Mouse (Mus musculus): ENCODE data around the gene Klf7.
A peak's percentile ranks its signal among the peaks of the same experiment; 100 is the strongest.

The Klf7 gene

DNA sequence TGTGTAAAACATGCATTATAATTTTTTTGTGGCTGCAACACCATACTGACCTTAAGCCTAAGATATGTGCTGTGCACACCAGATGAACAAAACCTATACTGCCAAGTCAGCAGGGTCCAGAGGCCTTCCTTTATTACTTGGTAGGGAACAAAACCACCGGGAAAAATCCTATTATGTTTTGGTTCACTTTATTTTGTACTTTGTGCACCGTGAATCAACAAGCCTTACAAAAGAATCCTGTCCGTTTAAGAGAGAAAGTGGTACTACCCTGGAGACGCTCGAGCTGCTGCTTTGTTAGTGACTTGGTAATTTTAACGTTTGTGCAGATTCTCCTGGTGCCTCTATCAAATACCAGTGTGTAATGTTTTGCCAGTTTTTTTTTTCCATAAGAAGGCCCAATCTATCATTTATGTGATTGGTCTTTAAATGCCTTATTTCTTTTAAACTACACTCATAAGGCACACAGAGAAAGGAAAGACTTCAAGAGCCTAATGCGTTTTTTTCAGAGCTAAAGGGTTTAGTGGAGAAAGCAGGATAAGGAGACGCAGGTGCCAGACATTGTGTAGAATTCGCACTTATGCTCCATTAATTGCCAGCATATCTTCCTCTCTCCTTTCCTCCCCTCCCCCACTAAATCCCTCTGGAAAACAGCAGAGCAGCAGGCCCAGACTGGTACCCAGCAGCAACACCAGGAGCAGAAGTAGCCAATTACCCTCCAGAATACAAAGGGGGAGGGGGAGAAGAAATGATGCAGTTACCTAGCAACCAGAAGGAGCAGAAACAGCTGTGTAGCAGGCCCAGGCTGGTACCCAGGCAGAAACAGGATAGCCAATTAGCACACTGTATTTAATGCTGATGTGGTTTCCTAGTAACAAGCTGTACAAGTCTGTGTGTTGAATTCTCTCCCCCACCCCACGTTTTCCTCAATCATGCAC, 55.5 kb downstream of the Klf7 start:
- peak; percentile 55 to 69 for DNase-seq (ENCODE audit: low spot score in 2 of 2)

DNA sequence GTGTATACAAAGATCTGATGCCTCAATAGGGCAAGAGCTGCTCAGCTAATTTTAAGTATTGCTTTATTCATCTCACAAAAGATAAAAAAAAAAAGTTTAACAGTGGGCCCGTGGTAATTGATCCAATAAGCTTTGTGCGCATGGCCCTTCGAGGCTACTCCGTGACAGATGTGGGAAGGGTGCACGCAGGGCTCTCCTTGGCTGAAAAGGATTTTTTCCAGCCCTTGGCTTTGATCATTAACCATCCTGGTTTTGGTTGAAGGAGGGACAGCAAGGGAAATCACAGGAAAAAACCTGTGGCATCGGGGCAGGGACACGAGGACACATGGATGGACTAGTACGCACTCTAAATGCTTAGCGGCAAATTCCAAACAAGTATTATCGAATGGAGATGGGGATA, 60.6 kb downstream of the Klf7 start:
- DNase-seq (ENCODE audit: low spot score in 2 of 2) = no peak

- DNase-seq (ENCODE audit: low spot score in 2 of 2) = no peak
Observed at GRCm38 (mm10) chr1:64060699-64061454, 61.2 kb downstream of the Klf7 start.

DNA sequence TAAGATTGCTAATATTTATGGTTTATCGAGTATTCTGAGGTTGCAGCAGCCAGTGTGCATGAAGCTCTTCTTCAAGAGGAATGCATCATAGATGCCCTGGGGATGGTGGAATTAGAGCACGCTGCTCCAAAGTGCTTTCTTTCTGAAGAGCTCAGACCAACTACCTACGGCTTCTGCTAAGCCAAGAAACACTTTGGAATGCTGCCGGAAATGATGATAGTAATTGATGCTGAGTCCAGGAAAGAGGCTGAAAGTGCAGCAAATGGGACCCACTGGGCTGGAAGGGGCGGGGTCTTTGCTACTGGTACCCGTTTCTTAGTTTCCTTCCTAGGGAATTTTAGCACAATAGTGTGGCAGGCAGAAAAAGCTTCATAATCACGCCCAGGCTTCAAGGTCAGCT, 62.0 kb downstream of the Klf7 start:
- DNase-seq (ENCODE audit: low spot score in 2 of 2) = no peak

DNA sequence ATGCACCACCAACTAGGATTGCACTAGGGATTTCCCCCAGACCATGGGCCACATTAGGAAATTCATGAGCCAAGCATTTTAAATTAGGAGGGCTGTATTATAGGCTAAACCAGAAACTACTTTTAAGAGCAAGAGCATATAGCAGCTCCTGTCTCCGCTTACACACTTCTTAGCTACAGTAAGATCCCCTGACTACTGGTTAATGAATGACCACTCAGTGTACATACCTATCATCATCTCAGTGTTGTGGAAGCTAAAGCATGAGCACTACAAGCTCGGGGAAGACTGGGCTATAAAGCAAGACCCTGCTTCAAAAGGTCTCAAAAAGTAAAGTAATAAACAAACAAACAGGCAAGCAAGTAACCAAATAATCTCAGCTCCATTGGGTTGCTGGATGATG, 65.5 kb downstream of the Klf7 start:
- no peak for DNase-seq (ENCODE audit: low spot score in 2 of 2)

GRCm38 (mm10) chr1:64055978-64056377, 66.1 kb downstream of the Klf7 start:
- DNase-seq (ENCODE audit: low spot score in 2 of 2) = peak; percentile 69 to 78

GRCm38 (mm10) chr1:64055210-64055609, 66.9 kb downstream of the Klf7 start:
- DNase-seq (ENCODE audit: low spot score in 2 of 2) = no peak

DNA sequence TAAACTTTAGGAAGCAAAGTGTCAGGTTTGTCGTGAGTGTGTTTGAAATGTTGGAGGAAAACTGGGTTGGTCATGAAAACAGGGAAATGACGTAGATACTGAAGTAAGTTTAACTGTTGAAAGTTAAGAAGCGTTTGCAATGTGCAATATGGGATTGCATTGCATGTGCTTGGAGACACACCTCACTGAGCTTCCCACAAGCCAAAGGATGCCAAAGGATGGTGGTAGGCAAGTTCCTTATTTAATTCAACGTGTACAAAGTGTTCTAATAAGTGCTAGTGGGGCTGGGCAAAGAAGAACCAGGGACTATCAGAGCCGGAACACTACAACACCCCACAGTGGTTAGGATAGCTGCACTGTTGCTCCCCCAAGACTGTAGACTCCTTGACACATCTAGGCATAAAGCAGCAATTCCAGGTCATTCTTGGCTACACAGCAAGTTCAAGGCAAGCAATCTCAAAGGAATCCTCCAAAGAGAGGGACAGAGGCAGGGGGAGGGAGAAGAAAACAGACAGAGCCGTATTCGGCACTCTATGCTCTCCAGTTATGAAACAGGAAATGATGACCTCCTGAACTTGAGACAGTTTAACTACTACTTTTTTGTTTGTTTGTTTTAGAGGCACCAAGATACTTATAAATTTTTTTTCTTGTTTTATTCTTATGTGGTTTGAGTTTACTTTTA, 69.9 kb downstream of the Klf7 start:
- DNase-seq (ENCODE audit: low spot score in 2 of 2) = no peak

DNA sequence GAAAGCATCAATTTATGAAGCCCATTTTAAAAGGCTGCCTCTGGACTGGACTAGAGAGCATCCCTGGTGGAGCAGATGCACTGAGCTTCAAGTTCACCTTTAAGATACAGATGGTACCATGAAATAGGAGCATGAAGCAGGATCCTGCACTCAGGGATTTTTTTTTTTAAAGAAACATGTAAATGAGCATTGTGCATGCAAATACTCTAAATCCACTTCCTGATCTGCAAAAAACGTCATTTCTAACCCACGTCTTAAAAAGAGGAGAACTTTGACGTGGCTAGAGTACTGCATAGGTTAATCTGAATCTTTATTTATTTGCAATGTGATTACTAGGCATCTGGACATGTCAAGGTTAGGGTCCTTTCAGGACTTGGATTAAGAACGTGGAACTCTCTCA, 73.5 kb downstream of the Klf7 start:
- DNase-seq (ENCODE audit: low spot score in 2 of 2) = no peak

DNA sequence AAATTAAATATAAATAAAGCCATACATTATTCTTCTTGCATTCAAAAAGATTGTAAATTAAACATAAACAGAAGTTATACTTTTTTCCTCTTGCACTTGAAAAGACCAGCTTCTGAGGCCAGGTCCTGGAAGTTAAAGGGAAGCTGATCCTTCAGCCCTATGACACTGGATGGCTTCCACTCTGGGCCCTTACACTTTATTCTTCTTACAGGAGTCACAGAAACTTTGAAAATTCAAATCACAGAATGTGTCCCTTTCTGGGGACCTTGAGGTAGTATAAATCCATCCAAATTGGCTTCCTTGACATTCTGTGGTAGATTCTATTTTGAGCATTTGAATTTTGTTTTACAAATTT, 75.3 kb downstream of the Klf7 start:
- DNase-seq (ENCODE audit: low spot score in 2 of 2) = no peak

DNA sequence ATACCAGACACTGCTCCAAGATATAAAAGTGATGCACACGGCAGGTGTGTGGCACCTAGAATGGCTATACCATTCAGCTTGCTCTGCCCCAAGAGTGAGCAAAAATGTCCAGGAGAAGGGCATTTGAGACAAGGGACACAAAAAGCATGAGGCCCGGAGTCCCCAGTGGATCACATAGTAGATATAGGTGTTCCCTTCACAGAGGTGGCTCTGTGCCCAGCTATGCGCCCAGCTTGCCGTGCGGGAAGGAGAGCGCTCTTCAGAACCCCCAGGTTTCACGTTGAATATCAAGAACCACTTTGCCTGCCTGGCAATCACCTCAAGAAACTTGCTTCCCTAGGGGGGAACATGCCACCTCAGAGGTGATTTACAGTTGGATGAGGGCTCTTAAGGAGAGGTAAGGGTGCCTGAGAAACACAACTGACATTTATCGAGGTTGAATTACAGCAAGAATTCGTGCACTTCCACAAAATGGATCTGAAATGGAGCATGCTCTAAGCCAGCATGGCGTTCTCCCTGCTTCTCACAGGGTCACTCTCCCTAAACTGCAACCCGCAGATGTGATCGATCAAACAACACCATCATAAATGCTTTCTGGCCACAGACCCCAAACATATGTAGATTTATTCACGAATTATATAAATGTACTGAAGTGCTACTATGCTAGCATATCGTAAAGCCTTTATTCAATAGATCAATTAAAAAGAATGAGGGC, 75.8 kb downstream of the Klf7 start:
- DNase-seq (ENCODE audit: low spot score in 2 of 2) = no peak

GRCm38 (mm10) chr1:64044577-64044976, 77.5 kb downstream of the Klf7 start:
- DNase-seq (ENCODE audit: low spot score in 2 of 2) = no peak

DNA sequence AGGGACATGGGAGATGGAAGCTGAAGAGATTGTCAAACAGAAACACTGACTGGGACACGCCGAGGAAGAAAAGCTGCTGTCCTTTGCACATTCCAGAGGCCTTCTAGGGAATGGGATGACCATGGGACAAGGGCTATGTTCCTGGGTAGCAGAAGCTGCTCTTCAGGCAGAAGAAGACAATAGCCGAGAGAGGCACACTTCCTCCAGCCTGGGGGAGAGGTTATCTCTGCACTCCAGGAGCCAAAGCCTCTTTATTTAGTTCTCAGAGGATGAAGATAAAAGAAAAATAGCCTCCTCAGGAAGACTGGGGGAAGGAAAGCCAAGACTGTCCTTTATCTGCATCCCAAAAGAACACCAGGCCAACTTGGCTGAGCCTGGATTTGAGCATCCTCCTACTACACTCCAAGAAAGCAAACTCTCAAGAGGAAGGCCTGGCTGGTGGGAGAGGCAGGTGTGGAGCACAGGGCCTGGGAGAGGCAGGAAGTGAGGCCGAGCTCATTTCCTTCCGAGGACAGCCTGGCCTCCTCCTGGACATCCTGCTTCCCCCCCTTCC, 81.2 kb downstream of the Klf7 start:
- no peak for DNase-seq (ENCODE audit: low spot score in 2 of 2)

DNA sequence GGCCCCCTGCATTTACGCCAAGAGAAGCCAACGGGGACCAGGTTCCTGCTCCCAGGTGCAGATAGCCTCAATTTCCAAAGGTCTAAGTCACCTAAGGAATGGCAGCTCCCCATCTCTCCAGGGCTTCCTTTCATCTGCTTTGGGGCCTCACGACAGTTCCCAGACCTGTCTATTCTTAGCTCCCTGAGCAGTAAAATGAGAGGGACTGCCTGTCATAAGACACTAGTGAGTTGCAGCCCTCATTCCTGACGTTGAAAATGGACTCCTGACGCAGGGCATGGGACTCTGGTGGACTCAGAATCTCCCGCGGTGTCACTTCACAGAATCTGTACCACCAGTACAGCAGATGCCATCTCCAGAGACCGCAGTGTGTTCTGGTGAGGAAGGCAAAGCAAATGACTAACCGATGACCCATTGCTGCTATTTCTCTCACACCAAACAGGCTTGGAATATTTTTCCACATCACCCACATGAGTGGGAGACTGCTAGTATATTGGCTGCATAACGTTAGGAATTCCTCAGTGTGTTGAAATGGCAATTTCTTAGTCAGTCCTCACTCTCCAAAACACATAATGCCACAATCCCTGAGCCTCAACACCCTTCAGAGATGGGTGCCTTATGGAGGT, 81.9 kb downstream of the Klf7 start:
- DNase-seq (ENCODE audit: low spot score in 2 of 2) = no peak

GRCm38 (mm10) chr1:64038343-64038742, 83.7 kb downstream of the Klf7 start:
- no peak for DNase-seq (ENCODE audit: low spot score in 2 of 2)

DNA sequence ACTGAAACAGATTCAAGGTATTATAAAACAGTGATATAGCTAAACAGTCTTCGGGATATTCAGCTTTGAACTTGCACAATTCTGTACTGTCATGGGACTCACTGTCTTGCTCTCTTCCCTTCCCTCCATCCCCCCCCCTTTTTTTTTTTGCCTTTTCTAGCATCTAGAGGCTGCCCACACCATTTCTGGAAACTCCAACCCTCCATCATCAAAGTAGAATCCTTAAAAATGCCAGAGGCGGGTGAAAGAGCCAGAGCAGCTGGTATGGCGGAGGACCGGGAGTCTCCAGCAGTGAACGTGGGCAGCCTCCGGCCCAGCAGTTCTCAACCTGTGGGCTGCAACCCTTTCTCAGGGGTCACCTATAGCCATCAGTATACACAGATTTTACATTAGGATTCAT, 84.3 kb downstream of the Klf7 start:
- DNase-seq (ENCODE audit: low spot score in 2 of 2) = no peak

- DNase-seq (ENCODE audit: low spot score in 2 of 2) = no peak
Observed at GRCm38 (mm10) chr1:64036881-64037452, 85.1 kb downstream of the Klf7 start.

DNA sequence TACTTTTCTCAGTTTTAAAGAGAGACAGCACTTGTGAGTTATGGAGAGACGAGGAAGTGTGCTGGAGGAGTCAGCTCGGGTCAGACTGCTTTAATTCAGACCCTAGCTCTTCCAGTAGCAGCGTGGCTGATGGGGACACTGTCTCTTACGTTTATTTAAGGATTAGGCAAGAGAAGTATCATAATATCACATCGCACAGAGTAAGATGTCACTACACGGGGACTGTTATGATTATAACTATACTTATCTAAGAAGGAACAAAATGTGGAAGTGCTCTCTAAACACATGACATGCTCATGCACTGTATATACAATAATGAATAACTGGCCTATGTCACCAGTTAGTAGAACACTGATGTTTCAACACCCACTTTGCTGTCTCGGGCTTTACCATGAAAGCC, 86.3 kb downstream of the Klf7 start:
- DNase-seq (ENCODE audit: low spot score in 2 of 2) = no peak

DNA sequence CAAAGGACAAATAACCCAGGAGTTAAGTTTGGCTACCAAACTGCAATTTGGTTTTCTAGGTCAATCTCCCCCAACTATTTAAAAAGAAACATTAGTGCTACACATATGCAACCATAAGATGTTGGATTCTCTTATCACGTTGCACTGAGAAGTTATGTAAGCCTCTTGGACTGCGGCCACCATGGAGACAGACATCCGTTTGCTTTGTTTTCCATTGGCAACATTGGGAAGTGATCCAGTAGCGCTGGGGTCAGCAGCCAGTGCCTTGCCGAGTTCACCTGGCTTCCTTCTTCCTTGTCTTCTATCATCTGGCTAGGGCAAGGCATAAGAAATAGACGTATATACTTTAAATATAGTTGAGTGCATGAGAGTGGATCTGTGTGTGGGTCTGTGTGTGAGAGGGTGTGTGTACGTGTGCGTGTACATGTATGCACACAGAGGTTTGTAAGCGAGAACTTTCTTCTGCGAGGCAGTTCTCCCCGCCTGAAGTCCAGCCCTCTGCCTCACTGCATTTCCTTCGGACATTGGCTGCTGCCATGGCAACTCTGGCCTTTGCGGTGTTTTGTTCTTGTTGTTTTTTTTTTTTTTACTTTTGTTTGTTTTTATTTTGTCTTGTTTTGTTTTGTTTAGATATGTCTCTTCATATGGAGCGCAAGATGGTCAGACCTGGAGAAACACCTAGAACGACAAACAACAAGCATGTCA, 86.8 kb downstream of the Klf7 start:
- DNase-seq (ENCODE audit: low spot score in 2 of 2) = no peak
